Mouse (Mus musculus) stomach, embryonic 14.5 days (tissue): ENCODE measurements around the gene Hmgn2. TPM values are rescaled to one million over a fixed set of nuclear protein-coding genes. Genes with fewer than 3 reads are reported as not detected.
"Not testable (repeated sequence)": the region's sequence is repeated elsewhere in the genome, so short reads cannot be mapped to it uniquely, and the experiment has no call there.

Experiments
- ATAC-seq: fragments of 200-750 bp; cut with Nextera tagmentation; 2 replicates; pipeline ENCODE4 v1.8.0; 2017; ENCODE audit warnings: low read depth, moderate TSS enrichment; ENCODE audit not compliant: insufficient number of reproducible peaks, insufficient read depth, low FRiP score
- H3K27ac ChIP-seq: fragments of 300-500 bp; sonication (generic); 2 replicates; pipeline ENCODE4 v1.5.1; 2014; ENCODE audit warnings: mild to moderate bottlenecking, low read length, moderate library complexity, mixed read lengths
- H3K27me3 ChIP-seq: fragments of 300-500 bp; sonication (generic); 2 replicates; pipeline ENCODE4 v1.6.1; 2014; ENCODE audit warnings: low read length, control low read depth, mixed read lengths; ENCODE audit not compliant: control insufficient read depth, insufficient read depth
- H3K36me3 ChIP-seq: fragments of 300-500 bp; sonication (generic); 2 replicates; pipeline ENCODE4 v1.6.1; 2014; ENCODE audit warnings: mild to moderate bottlenecking, control low read depth, low read length, moderate library complexity, mixed read lengths; ENCODE audit not compliant: control insufficient read depth, insufficient read depth
- H3K4me1 ChIP-seq: fragments of 300-500 bp; sonication (generic); 2 replicates; pipeline ENCODE4 v1.6.1; 2014; ENCODE audit warnings: low read length, control low read depth, mixed read lengths; ENCODE audit not compliant: control insufficient read depth, insufficient read depth
- H3K4me2 ChIP-seq: fragments of 300-500 bp; sonication (generic); replicated peaks from 2 replicates; pipeline ENCODE4 v1.6.1; 2014; ENCODE audit warnings: low read depth, low read length, control low read depth
- H3K4me3 ChIP-seq: fragments of 300-500 bp; sonication (generic); 2 replicates; pipeline ENCODE4 v1.5.1; 2014; ENCODE audit warnings: low read depth, low read length, control low read depth
- H3K9ac ChIP-seq: fragments of 300-500 bp; sonication (generic); replicated peaks from 2 replicates; pipeline ENCODE4 v1.6.1; 2014; ENCODE audit warnings: low read depth, mild to moderate bottlenecking, control low read depth, low read length, moderate library complexity, mixed read lengths
- H3K9me3 ChIP-seq: fragments of 300-500 bp; sonication (generic); 2 replicates; pipeline ENCODE4 v1.6.1; 2016; ENCODE audit warnings: low read depth, low read length, control low read depth; ENCODE audit not compliant: control insufficient read depth
- WGBS: fragments of 180-500 bp; shearing (Covaris S2); extraction: QIAGEN DNeasy Blood & Tissue Kit; methylation state at CpG from one replicate; pipeline ENCODE4 v1.1.7; 2014; 5-methylcytosine and 5-hydroxymethylcytosine counted together
- polyA plus RNA-seq: library from polyadenylated mRNA; unstranded; fragments of >200 nt; fragmentation: Nextera tagmentation; extraction: Ambion mirVana; gene quantifications from 2 replicates; pipeline ENCODE4 v1.2.1, GENCODE M21; 2014

Hmgn2 gene
- polyA plus RNA-seq, 1 experiment from 2014 or later: 2,604 TPM

- Histone ChIP-seq H3K4me1 (0 out of 2 replicates have a peak, but pooled peaks cover 5% of the 10 kb centered on the region), H3K9me3 (no peaks in the 10 kb centered on the region), H3K4me3 (no peak overlapping the region), H3K27me3 (no peaks in the 10 kb centered on the region), H3K27ac (no peak overlapping the region), H3K4me2 (no peak overlapping the region), H3K36me3 (no peaks in the 10 kb centered on the region), H3K9ac (no peak overlapping the region)
- ATAC-seq: no peak
- 37% methylated on average over 15 of the region's 15 CpGs for WGBS
Observed at GRCm38 (mm10) chr4:133928576-133929277, 39.7 kb downstream of the Hmgn2 start.

GRCm38 (mm10) chr4:133925204-133925603 lies 43.2 kb downstream of the Hmgn2 start:
- H3K9me3 ChIP-seq: no peaks in the 10 kb centered on the region
- no peak overlapping the region for H3K4me2 ChIP-seq
- H3K27me3 ChIP-seq: no peaks in the 10 kb centered on the region
- ATAC-seq: no peak
- H3K9ac ChIP-seq: no peak overlapping the region
- no peaks in the 10 kb centered on the region for H3K36me3 ChIP-seq
- no peak overlapping the region for H3K4me3 ChIP-seq
- 58% methylated on average over 4 of the region's 4 CpGs for WGBS
- 0 out of 2 replicates have a peak, but pooled peaks cover 5% of the 10 kb centered on the region for H3K4me1 ChIP-seq
- no peak overlapping the region for H3K27ac ChIP-seq

GRCm38 (mm10) chr4:133923743-133924142 lies 44.7 kb downstream of the Hmgn2 start:
- Histone ChIP-seq H3K9ac (no peak overlapping the region), H3K4me3 (no peak overlapping the region), H3K27me3 (no peaks in the 10 kb centered on the region), H3K4me1 (0 out of 2 replicates have a peak, but pooled peaks cover 3% of the 10 kb centered on the region), H3K27ac (no peak overlapping the region), H3K36me3 (no peaks in the 10 kb centered on the region), H3K4me2 (no peak overlapping the region), H3K9me3 (no peaks in the 10 kb centered on the region)
- ATAC-seq: no peak
- 89% methylated on average over 5 of the region's 5 CpGs for WGBS

- H3K9me3 ChIP-seq, H3K27me3 ChIP-seq, H3K36me3 ChIP-seq, H3K4me2 ChIP-seq, H3K9ac ChIP-seq, H3K27ac ChIP-seq, H3K4me1 ChIP-seq, ATAC-seq, H3K4me3 ChIP-seq: not testable (repeated sequence)
- WGBS: 91% methylated on average over 17 of the region's 23 CpGs
Observed at GRCm38 (mm10) chr4:133918093-133918825, 50.2 kb downstream of the Hmgn2 start.

Other genes with a start within 250 kb of the Hmgn2 start
- gene Arid1a, start 211.9 kb downstream of the Hmgn2 start, polyA plus RNA-seq: 42.0 and 49.4 TPM in 2 replicates
- 58.8 and 60.1 TPM in 2 replicates for gene Rps6ka1, start 80.9 kb downstream of the Hmgn2 start, polyA plus RNA-seq
- gene Dhdds, start 32.3 kb upstream of the Hmgn2 start, polyA plus RNA-seq: 42.6 and 50.4 TPM in 2 replicates
- 0.07 TPM in 2 replicates for gene Lin28a, start 50.2 kb upstream of the Hmgn2 start, polyA plus RNA-seq
- not detected in 2 replicates for gene Zfp683, start 85.2 kb upstream of the Hmgn2 start, polyA plus RNA-seq
- 4.8 and 7.3 TPM in 2 replicates for gene Crybg2, start 92.2 kb upstream of the Hmgn2 start, polyA plus RNA-seq
- gene Cd52, start 126.4 kb upstream of the Hmgn2 start, polyA plus RNA-seq: 16.3 and 16.4 TPM in 2 replicates
- gene Ubxn11, start 133.9 kb upstream of the Hmgn2 start, polyA plus RNA-seq: 7.0 and 8.3 TPM in 2 replicates
- gene Sh3bgrl3, start 160.1 kb upstream of the Hmgn2 start, polyA plus RNA-seq: 403 and 435 TPM in 2 replicates
- gene Cep85, start 218.5 kb upstream of the Hmgn2 start, polyA plus RNA-seq: 43.2 and 55.9 TPM in 2 replicates
- not detected in 2 replicates for gene Gm7534, start 234.4 kb upstream of the Hmgn2 start, polyA plus RNA-seq